Mouse (Mus musculus): ENCODE data around the gene Kdm6b.

The Kdm6b gene

GRCm38 (mm10) chr11:69419443-69419812, 6.0 kb upstream of the Kdm6b start:
- no peak for DNase-seq (ENCODE audit: low read depth, low spot score)

GRCm38 (mm10) chr11:69418481-69419442, 5.3 kb upstream of the Kdm6b start:
- peak; percentile 65 for DNase-seq (ENCODE audit: low read depth, low spot score)

- no peak for DNase-seq (ENCODE audit: low read depth, low spot score)
These were observed 4.2 kb upstream of the Kdm6b start for GRCm38 (mm10) chr11:69417449-69418384.

- no peak for DNase-seq (ENCODE audit: low read depth, low spot score)
These were observed 3.5 kb upstream of the Kdm6b start for GRCm38 (mm10) chr11:69416921-69417448.

GRCm38 (mm10) chr11:69416509-69416908, 3.0 kb upstream of the Kdm6b start:
- DNase-seq (ENCODE audit: low read depth, low spot score) = no peak

GRCm38 (mm10) chr11:69415668-69416451, 2.4 kb upstream of the Kdm6b start:
- no peak for DNase-seq (ENCODE audit: low read depth, low spot score)

- no peak for DNase-seq (ENCODE audit: low read depth, low spot score)
These were observed 1.8 kb upstream of the Kdm6b start for GRCm38 (mm10) chr11:69415327-69415667.

- DNase-seq (ENCODE audit: low read depth, low spot score) = no peak
These were observed 1.2 kb upstream of the Kdm6b start for GRCm38 (mm10) chr11:69414421-69415326.

GRCm38 (mm10) chr11:69412548-69412947, 927 bp downstream of the Kdm6b start:
- DNase-seq (ENCODE audit: low read depth, low spot score) = no peak

GRCm38 (mm10) chr11:69411538-69412203, 1.8 kb downstream of the Kdm6b start:
- DNase-seq (ENCODE audit: low read depth, low spot score) = no peak

GRCm38 (mm10) chr11:69411073-69411535, 2.4 kb downstream of the Kdm6b start:
- DNase-seq (ENCODE audit: low read depth, low spot score) = peak; percentile 84

GRCm38 (mm10) chr11:69410310-69411072, 3.0 kb downstream of the Kdm6b start:
- DNase-seq (ENCODE audit: low read depth, low spot score) = no peak

- no peak for DNase-seq (ENCODE audit: low read depth, low spot score)
These were observed 3.5 kb downstream of the Kdm6b start for GRCm38 (mm10) chr11:69410045-69410309.

GRCm38 (mm10) chr11:69409378-69410044, 4.0 kb downstream of the Kdm6b start:
- DNase-seq (ENCODE audit: low read depth, low spot score) = peak; percentile 62

- DNase-seq (ENCODE audit: low read depth, low spot score) = peak; percentile 84
These were observed 4.7 kb downstream of the Kdm6b start for GRCm38 (mm10) chr11:69408541-69409377.

GRCm38 (mm10) chr11:69407724-69408004, 5.8 kb downstream of the Kdm6b start:
- DNase-seq (ENCODE audit: low read depth, low spot score) = no peak

GRCm38 (mm10) chr11:69406867-69407723, 6.4 kb downstream of the Kdm6b start:
- DNase-seq (ENCODE audit: low read depth, low spot score) = no peak

All from c-Kit-negative CD71-positive TER-119-positive erythroid progenitor cells, embryonic 14.5 days (primary cell).